Mouse (Mus musculus): ENCODE measurements around the gene Rrnad1.
"Not testable (repeated sequence)": the region's sequence is repeated elsewhere in the genome, so short reads cannot be mapped to it uniquely, and the experiment has no call there.

Rrnad1 gene

DNA sequence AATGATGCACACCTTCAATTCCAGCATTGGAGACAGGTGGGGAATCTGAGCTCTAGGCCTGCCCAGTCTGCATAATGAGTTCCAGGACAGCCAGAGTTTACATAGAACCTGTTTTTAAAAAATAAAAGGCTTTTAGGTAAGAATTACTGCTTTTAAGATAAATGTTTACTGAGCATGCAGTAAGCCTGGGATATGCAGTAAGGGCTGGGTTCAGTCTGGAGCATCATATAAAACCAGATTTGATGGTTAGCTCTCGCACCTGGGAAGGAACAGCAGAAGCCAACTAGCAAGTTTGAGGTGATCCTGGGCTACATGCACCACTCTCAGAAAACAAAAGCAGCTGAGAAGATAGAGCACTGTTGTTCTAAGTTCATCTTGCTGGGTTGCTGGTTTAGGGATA lies 12.0 kb downstream of the Rrnad1 start:
- no peak for DNase-seq (ENCODE audit: low read depth, low spot score)

DNA sequence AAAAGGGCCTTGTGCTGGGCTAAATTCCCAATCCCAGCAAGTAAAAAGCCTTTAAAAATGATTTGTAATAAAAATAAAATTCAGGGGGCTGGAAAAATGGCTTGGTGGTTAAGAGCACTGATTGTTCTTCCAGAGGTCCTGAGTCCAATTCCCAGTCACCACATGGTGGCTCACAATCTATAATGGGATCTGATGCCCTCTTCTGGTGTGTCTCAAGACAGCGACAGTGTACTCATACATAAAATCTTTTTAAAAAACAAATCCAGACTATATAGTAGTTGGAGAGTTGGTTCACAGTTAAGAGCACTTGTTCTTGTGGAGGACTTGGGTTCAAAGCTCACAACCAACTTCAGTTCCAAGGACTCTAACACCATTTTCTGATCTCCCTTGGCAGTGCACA lies 13.5 kb downstream of the Rrnad1 start:
- no peak for DNase-seq (ENCODE audit: low read depth, low spot score)

DNA sequence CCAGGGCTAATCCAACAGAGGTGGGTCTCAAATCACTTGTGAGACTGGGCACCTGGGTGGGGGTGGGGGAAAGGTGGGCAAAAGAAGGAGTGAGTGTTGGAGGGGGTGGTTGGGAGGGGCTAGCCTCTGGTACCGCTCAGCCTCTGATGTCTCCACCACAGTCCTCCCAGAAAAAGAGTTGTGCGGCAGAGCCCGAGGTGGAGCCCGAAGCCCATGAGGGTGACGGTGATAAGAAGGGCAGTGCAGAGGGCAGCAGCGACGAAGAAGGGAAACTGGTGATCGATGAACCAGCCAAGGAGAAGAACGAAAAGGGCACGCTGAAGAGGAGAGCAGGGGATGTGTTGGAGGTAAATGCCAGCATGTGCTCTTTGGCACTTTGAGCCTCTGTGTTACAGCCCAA lies 16.6 kb downstream of the Rrnad1 start:
- no peak for DNase-seq (ENCODE audit: low read depth, low spot score)

DNA sequence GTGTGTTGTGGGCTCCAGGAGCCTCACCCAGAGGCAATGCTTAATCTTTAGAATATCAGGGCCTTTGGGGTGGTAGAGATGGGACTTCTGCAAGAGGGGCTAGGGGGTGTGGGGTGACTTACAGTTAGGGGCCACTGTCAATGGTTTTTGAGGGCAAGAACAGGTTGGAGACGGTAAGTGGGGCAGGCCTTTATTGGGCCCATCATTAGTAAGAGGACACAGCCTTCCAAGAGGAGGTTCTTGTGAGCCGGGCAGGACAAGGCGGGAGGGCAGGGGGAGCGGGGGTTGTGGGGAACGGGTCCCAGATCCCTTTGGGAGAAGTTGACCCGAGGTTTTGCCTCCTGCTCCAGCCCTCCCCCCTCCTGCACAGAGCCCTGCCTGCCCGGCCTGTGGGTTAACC lies 17.0 kb downstream of the Rrnad1 start:
- no peak for DNase-seq (ENCODE audit: low read depth, low spot score)

DNA sequence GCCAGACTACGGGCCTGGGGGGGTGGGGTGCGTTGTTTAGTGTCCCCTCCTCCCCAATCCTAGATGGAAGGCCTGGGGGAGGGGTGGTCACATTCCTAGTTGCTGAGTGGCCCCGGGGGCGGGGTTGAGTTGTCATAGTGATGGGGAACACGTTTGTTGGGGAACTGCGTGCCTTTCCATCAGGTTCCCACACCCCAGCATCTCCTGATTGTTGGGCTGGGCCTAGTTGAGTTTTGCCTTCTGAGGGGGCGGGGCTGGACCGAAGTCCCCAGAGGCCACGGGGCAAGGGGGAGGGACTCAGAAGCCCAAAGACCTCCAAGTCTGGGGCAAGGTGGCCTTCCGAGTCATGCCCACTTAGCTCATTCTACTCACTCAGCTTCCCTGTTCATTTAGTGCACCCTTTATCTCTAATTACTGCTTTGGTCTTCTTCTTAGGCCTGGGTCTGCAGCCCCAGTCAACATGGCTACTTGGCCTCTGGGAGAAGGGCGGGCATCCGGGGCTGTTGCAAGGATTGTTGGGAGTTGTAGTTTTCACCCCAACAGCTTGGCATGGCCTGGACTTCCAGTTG lies 19.9 kb downstream of the Rrnad1 start:
- DNase-seq (ENCODE audit: low read depth, low spot score): no peak

DNA sequence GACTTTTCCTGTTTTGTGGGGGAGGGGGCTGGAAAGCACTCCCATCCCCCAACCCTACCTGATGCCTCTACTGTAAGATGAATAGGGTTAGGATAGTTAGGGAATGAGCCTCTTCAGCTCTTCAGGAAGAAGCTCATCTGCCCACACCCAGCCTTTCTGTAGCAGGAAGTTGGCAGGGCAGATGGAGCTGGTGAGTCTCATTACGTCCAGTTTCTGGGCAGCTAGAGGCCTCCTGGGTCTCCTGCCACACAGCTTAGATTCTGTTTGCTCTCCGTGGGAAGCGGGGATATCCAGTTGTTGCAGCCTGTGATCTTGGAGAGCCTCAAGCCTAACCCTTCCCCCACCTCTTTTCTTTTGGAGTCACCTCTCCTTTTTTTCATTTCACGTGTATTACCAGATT lies 20.6 kb downstream of the Rrnad1 start:
- DNase-seq (ENCODE audit: low read depth, low spot score): no peak

DNA sequence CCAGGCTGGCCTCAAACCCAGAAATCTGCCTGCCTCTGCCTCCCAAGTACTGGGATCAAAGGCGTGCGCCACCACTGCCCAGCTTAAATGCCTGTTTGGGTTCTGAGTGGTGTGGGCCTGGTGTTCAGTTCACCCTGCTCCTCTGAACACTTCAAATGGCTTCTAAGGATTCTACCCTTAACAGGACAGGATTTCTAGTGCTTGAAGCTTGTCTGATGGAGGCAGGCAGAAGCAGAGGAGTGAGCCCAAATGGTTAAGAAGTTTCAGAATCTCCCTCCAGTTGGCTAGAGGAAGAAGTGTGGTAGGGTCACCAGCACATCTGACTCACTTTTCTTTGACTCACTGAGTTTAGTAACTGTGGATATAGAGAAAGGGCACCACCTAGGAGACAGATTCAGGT lies 21.1 kb downstream of the Rrnad1 start:
- DNase-seq (ENCODE audit: low read depth, low spot score): no peak

DNA sequence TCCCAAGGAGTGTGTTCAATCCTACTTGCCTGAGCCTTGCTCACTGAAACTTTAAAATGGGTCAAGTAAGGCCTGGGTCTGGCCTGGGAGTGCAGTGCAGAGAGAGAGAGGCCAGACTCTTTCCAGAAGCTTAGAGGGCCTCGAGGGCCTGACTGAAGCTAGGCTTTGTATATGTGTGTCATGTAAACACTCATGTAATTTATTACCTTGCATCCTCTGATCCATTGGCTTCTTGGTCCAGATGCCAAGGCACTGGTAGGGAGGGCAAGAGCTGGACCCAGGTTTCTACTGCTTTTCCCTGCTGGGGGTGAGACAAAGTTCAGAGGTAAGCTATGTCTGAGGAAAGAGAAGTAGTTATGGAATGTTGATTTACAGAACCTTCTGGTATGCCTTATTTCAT lies 22.6 kb downstream of the Rrnad1 start:
- no peak for DNase-seq (ENCODE audit: low read depth, low spot score)

DNA sequence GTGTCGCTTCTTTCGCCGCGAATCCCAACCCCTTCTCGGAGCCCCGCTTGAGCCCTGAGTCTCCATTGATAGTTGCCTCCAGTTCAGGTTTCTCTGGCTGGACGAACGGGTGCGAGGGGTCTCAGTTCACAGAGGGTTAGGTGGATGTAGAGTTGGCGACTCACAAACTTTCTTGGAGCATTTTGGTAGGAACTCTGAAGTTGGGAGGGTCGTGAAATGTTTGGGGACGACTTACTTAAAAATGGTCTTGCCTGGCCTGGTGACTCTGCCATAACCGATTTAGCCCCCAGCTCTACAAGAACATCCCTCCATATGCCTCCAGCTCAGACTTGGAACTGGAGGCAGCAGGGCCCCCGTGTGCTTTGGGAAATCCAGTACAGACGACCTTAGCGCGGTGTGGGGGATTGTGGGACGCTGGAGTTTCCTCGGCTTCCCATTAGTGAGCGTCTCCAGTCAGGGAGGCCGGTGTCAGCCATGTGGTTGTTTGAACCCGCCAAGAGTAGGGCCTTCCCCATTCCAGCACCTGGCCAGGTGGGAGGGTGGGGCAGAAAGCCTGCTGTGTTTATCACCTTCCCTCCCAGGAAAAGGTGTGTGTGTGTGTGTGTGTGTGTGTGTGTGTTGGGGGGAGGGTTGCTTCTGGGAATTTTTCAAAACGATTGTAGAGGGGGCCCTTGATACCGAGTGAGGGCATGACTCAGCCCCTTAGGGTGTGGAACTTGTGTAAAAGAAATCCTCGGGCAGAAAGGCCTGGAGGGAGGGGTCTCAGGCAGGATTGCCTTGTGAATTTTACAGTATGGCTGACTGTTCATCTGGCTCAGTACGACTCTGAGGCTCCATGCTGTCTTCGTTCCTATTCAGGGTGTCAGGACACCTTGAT lies 23.3 kb downstream of the Rrnad1 start:
- DNase-seq (ENCODE audit: low read depth, low spot score): peak; percentile 74

DNA sequence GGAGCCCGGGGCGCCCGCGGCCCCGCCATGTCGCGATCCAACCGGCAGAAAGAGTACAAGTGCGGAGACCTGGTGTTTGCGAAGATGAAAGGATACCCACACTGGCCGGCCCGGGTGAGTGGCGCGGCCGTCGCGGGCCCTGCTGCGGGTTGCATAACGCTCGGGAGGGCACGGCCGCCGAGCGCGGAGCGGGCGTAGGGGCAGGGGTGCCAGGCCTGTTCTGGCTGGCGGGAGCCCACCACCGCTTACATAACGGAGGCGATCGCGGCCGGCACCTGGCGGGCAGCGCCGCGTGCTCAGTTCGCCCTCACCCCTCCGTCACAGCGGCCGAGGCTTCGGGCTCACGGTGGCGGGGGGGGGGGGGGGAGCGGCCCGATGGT lies 23.9 kb downstream of the Rrnad1 start:
- DNase-seq (ENCODE audit: low read depth, low spot score): peak; percentile 55

DNA sequence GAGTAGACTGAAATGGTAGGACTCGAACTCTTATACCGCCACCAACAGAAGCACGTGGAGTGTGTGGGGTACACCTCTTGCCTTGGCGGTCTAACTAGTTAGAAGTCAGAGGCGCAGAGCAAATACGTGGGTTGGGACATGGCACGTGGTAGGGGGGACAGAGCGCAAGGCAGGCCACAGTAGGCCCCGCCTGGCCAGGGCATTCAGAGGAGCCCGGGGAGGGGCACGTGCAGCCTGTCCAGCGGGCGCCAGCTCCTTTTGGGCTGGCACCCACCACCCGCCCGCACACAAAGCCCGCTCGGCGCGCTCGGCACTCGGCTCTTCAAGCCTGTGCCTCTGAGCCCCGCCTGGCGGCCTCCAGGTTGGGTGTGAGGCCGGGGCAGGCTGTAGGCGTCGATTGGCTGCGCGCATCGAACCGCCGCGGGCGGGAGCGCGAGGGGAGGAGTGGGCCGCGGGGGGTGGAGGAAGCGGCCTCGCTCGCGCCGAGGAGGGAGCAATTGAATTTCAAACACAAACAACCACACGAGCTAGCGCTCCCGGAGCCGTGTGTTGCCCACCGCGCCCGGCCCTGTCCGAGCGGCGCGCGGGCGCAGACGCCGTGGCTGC lies 24.5 kb downstream of the Rrnad1 start, which contains the start of gene Hdgf:
TSS of gene Hdgf (plus strand) at position 442 of the 606 bp plus-strand sequence.
- DNase-seq (ENCODE audit: low read depth, low spot score): peak; percentile 98

DNA sequence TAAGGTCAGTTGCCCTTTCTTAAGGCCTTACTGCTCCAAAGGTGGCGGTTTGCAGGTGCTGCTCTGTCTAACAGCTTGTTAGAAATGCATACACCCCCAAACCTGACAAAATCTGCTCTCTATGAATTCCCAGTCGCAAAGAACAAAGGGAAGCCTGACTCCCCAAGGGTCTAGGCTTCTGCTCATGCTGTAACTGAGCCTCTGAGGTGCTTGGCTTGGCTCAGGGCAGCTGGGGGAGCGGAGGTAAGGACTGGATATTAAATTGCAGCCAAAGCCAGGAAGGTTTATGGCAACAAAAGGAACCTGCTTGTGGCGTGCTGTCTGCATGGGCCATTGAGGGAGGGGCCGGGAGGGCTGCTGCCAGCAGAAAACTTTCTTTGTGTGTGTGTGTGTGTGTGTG lies 26.7 kb downstream of the Rrnad1 start:
- no peak for DNase-seq (ENCODE audit: low read depth, low spot score)

DNA sequence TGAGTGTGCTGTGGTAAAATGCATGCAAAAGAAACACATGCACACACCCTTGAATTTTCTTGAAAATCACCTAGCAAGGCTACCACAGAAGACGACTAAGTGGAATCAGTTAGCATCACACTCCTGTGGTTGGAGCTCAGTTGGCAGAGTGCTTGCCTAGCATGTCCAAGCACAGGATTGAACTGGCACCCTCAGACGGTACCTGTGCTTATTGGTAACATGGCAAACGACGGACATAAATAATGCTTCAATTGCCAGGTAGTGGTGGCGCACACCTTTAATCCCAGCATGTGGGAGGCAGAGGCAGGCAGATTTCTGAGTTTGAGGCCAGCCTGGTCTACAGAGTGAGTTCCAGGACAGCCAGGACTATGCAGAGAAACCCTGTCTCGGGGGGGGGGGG lies 28.6 kb downstream of the Rrnad1 start:
- DNase-seq (ENCODE audit: low read depth, low spot score): not testable (repeated sequence)

DNA sequence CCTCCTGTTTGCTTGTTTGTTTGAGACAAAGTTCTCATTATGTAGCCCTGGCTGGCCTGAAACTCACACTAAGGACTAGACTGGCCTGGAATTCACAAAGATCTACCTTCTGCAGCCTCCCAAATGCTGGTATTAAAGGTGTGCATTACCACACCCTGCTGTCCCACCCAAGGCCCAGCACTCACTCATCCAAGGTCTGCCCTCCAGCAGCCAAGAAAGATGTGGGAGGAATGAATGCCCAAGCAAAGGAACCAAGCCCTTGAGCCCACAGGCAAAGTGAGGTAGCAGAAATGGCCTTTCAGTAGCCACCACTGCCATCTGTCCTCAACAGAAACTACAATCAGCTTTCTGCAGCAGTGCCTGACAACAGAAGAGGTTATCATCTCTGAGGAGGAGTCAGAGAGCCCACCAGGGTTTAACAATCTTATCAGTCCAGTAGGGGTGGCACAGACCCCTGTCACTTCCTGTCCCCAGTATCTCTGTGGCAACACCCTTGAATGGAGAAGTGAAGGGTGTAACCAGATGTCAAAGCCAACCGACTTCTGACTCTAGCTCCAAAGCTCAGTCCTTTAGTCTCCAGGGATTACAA lies 29.4 kb downstream of the Rrnad1 start:
- no peak for DNase-seq (ENCODE audit: low read depth, low spot score)

DNA sequence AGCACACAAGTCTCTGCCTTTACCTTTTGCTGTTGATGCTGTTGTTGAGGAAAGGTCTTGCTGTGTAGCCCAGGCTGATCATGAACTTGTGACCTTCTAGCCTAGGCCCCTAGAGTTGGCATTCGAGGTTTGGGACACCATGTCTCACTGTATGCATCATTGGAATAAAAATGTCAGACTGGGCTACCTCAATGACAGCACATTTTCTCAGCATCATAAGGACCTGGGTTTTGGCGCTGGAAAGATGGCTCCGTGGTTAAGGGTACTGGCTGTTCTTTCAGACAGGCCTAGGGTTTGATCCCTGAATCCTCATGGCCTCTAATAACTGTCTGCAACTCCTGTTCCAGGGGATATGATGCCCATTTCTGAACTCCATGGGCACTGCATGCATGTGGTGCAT lies 30.7 kb downstream of the Rrnad1 start:
- DNase-seq (ENCODE audit: low read depth, low spot score): no peak

DNA sequence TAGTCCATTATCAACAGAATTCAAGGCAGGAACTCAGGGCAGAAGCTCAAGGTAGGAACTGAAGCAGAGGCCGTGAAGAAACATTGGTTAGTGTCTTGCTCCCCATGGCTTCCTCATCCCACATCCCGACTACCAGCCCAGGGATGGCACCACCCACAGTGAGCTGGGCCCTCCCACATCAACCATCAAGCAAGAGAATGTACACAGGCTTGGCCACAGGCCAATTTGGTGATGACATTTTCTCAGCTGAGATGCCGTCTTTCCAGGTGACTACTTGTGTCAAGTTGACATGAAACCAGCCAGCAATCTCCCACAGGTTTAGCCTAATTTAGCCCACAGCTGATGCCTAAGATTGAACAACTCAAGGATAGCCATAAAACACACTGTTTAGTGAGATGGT lies 31.3 kb downstream of the Rrnad1 start:
- no peak for DNase-seq (ENCODE audit: low read depth, low spot score)

DNA sequence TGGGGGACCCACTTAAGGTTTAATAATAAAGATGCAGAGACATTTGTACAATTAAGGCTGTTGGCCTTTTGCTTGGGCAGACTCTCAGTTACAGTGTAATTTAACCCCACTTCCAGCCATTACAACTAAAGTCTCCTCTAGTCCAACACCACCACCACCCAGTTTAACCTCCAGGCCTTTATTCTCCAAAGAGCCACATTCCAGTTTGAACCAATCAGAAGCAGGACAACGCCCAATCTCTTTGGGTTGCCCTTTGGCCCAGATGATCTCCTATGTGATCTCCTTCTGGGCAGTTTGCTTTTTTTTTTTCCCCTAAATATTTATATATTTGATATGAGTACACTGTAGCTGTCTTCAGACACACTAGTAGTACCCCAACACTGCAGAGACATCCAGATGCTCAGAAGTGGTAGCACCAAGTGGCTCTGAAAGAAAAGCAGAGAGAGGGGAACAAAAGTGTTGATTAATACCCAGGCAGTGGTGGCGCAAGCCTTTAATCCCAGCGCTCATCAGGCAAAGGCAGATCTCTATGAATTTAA lies 37.1 kb downstream of the Rrnad1 start:
- DNase-seq (ENCODE audit: low read depth, low spot score): no peak

DNA sequence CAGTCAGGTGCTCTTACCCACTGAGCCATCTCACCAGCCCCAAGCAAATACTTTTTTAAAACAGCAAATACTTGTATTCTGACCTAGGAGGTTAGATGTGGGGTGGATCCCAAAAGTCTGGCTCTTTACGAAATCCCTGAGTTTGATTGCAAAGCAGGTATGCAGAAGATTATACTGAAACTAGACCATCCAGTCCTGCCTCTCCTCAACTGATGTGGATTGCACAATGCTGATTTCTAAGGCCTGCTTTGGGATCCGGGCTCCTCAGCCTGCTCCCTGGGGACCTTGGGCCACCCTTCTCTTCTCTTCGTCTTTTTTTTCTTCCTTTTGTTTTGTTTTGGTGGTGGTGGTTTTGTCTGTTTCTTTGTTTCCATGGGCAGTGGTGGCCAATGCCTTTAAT lies 39.0 kb downstream of the Rrnad1 start:
- no peak for DNase-seq (ENCODE audit: low read depth, low spot score)

DNA sequence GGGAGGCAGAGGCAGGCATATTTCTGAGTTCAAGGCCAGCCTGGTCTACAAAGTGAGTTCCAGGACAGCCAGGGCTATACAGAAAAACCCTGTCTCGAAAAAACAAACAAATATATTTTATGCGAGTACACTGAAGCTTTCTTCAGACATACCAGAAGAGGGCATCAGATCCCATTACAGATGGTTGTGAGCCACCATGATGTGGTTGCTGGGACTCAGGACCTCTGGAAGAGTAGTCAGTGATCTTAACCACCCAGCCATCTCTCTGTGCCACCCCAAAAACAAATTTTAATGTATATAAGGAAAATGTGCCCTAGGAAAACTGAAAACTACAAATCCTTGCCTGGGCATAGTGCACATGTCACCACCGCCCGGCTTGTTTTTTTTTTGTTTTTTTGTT lies 43.1 kb downstream of the Rrnad1 start:
- peak; percentile 50 for DNase-seq (ENCODE audit: low read depth, low spot score)

DNA sequence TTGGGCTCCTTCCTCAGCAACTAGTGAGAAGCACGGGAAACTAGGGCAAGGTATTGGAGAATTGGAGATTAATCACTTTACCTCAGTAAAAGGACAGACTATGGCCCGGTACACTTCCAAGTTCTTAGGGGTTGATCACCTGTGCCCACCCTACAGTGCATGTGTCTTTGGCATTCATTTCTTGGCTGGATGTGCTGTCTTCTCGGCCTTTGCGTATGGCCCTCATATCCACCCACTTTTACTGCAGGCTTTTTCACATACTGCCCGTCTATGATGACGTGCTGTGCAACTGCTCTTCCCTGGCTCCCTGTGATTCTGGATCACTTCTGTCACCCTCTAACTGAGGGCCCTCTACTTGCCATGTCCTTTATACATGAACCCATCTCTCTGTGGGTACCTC lies 44.1 kb downstream of the Rrnad1 start:
- DNase-seq (ENCODE audit: low read depth, low spot score): no peak

DNA sequence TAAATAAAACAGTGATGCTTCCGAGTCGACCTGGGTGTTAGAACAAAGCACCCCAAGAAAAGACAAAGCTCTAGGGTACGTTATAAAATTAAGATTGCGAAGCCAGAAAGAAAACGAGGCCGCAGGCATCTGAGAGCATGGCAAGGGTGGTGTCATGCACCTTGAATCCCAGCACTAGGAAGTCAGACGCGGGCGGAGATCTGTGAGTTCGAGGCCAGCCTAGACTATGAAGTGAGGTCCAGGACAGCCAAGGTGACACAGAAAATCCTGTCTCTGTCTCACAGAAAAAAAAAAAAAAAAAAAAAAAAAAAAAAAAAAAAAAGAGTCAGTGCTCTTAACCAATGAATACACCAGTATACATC lies 44.5 kb downstream of the Rrnad1 start:
- DNase-seq (ENCODE audit: low read depth, low spot score): no peak

DNA sequence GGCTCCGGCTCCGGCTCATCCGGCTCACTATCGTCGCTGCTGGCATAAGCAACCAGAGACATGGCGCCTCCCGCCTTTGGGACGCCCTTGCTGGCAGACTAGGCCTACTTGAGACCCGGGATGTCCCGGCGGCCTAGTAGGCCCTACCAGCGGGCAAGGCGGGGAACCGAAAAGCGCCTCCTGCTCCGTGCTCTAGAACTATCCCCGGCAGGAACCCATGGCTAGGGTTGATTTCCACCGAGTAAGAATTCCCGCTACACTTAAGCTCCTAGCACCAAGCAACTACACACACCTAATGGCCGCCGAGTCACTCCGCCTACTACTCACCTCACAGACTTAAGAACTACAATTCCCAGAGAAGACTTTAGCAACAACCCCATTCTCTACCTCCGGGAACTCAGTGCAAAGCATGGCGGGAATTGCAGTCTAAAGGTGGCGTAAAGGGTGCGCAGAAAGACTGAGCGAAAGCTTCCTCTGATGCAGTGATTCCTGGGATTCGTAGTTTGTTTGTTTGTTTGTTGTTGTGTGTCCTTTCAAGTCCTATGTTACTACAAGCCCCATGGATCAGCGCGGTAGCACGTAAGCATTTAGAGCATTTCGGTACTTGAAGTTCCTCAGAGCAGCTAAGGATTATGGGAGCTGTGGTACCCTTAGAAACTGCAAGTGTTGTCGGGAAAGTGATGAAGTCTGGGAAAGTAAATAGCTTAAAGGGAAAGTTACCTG lies 45.1 kb downstream of the Rrnad1 start, which contains the start of gene Prcc:
TSS of gene Prcc (minus strand) at position 328 of the 723 bp plus-strand sequence.
- DNase-seq (ENCODE audit: low read depth, low spot score): peak; percentile 97
